Mouse (Mus musculus) kidney, adult 11 months (tissue): ENCODE results near the gene Slc30a7.

Source experiments
- DNase-seq: peaks from one replicate; pipeline ENCODE4 v3.0.0; 2022

The Slc30a7 gene

GRCm38 (mm10) chr3:116006978-116007940, at the start of gene Slc30a7, which contains the start of gene Extl2:
Slc30a7 (minus strand) TSS chr3:116007406.
Extl2 (plus strand) TSS chr3:116007462.
- DNase-seq: peak; percentile 76

DNA sequence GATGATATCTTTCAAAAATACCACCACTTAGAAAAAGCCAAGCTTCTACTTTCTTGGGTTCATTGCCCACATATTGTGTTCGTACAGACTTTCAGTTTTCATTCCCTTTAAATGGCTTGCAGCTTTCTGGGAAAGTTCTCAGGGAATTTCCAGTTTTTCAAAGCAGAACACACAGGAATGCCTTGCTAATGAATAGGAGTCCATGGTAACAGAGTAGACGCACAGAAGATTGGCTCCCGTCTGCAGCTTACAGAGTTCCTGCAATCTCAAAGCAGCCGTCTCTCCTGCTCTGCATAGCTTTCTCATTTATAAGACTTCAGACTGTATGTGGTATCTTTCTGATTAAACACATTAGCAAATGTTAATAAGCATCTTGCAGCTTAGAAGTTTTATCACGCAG, 39.8 kb upstream of the Slc30a7 start:
- DNase-seq: no peak

- no peak for DNase-seq
Measured at GRCm38 (mm10) chr3:116046000-116046399, 38.8 kb upstream of the Slc30a7 start.

DNA sequence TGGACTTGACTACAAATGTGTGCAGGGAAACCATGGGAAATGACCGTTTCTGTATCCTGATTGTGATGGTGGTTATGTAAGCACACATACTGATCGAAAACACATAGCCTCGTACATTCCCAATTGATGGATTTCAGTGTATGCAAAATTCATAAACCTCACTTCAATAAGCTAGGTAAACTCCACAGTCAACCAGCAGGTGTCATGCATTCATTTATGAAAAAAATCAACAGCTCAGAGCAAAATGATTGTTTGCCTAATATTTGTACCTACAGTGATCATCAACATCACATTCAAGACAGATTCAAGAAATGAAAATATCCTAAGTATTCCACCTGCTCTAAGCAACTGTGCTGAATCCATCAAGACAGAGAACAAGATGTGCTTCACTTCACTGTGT, 33.6 kb upstream of the Slc30a7 start:
- no peak for DNase-seq

- DNase-seq: no peak
Measured at GRCm38 (mm10) chr3:116033871-116034222, 26.6 kb upstream of the Slc30a7 start.

DNA sequence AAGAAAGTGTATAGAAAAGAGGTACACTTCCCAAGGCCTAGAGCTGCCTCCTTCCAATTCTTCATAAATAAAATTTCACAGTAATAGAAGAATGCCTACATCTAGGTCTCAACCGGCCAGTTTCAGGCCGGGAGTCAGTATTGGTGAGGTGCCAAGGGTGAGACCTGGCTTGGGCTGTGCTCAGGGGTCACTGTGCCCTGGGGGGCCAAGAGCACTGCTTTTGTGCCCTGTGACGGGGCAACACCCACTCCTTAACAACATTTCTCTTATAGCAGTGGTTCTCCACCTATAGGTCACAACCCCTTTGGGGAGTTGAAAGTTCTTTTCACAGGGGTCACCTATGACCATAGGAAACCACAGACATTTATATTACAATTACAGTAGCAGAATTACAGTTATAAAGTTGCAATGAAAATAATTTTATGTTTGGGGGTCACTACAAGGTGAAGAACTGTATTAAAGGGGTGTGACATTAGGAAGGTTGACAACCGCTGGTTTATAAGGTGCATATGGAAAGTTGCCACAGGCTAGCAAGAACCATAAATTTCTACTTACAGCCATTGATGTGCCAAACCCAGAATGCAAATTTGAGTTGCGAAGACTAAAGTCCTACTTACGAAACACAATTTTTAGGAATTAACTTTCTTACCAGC, 26.1 kb upstream of the Slc30a7 start:
- DNase-seq: no peak

- DNase-seq: no peak
Measured at GRCm38 (mm10) chr3:116030152-116030788, 23.1 kb upstream of the Slc30a7 start.

DNA sequence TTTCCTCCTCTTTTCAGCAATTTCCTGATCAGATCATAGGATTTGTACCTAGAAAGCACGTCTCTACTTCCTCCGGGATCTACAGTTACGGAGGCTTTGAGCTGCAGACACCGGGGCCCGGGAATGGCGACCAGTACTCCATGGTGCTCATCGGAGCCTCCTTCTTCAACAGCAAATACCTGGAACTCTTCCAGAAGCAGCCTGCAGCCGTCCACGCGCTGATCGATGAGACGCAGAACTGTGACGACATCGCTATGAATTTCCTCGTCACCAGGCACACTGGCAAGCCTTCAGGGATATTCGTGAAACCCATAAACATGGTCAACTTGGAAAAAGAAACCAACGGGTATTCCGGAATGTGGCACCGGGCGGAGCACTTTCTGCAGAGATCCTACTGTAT, 19.8 kb upstream of the Slc30a7 start:
- DNase-seq: no peak

DNA sequence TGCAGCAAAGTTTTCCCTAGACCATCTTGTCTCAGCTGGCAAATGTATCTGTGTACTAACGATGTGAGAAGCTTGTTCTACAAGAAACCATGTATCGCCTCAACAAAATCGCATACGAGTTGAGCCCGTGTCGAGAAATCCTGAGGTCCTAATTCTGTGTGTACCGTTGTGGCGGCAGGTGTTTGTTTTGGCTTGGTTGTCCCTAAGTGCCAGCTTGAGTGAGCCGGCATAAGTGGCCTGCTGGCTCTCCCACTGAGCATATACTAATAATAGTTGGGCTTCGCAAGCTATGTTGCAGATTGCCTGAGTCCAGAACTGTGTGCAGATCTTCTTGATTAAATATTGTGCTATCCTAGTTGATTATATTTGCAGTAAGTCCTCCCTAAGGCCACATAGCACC, 18.5 kb upstream of the Slc30a7 start:
- DNase-seq: no peak

DNA sequence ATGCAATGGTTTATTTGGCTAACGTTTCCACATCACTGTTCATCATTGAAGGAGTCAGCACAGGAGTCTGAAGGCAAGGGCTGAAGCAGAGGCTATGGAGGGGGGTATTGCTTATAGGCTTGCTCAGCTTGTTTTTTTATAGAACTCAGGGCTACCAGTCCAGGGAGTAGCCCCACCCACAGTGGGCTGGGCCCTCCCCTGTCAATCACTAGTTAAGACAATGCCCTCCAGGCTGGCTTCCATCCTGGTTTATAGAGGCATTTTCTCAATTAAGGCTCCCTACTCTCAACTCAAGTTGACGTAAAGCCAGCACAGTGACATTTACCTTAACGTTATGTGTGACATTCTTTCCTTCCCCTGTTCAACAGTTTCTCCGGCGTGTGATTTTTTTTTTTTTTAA, 17.5 kb upstream of the Slc30a7 start:
- no peak for DNase-seq

DNA sequence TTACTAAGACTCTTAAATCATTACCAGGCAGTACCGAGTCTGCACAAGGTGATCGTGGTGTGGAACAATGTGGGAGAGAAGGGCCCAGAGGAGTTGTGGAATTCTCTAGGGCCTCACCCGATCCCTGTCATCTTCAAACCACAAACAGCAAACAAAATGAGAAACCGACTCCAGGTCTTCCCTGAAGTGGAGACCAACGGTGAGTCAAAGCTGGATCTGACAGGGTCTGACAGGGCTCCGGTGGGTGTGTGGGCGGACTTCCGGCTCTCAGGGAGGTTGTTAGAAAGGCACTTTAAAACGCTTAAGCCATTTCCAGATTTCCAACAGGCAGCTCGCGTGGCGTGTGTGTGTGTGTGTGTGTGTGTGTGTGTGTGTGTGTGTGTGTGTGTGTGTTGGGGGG, 17.0 kb upstream of the Slc30a7 start:
- DNase-seq: no peak

DNA sequence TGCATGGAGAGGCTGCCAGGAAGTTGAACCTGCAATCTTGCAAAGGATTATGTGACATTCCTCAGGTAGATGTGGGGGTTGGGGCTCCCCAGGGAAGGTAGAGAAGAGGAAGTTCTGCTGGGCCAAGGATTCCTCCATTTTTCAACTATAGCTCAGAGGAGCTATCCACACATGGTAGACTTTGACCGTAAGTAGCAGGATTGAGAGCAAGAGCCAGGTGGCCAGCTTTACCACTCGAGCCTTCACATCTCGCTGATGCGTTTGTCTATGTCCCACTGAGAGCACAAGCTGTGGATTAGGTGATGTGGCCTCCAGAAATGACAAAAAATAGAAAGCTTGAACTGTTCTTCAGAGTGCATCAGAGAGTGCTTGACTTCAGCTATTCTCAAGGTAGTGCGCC, 11.9 kb upstream of the Slc30a7 start:
- no peak for DNase-seq

GRCm38 (mm10) chr3:116018606-116019005, 11.4 kb upstream of the Slc30a7 start:
- no peak for DNase-seq

DNA sequence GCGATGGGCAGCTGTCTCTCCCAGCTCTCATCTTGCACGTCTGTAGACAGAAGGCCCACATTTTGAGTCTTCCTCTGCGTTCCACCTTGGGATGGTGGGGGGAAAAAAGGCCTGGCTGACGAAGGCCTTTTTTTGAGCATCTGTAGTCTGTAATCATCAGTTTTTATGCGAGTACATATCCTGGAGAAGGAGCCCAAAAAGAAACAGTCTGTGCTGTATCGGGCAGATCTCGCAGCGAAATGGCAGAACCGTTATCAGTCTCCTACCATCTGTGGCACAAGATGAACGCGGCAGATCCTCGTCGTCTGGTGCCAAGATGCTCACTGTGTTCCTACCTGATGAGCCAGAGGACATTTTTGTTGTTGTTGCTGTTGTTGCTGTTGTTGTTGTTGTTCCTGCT, 8.9 kb upstream of the Slc30a7 start:
- DNase-seq: no peak

DNA sequence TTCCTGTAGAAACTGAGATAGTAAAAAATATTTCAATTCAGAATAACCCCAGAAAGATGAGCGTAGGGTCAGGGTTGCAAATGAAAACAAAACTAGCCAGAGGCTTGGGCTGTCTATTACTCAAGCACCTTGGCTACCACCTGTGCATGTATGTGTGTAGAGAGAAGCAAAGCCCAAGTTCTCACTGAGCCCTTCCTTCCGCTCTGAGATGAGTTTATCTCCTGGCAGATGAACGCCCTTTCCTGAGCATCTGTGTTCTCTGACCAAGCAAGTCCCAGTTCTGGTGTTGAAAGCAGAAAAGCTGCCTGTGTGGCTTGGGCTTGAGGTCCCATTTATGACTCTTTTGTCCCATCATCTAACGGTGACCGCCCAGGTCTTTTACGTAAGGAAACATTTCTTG, 7.7 kb upstream of the Slc30a7 start:
- DNase-seq: no peak

DNA sequence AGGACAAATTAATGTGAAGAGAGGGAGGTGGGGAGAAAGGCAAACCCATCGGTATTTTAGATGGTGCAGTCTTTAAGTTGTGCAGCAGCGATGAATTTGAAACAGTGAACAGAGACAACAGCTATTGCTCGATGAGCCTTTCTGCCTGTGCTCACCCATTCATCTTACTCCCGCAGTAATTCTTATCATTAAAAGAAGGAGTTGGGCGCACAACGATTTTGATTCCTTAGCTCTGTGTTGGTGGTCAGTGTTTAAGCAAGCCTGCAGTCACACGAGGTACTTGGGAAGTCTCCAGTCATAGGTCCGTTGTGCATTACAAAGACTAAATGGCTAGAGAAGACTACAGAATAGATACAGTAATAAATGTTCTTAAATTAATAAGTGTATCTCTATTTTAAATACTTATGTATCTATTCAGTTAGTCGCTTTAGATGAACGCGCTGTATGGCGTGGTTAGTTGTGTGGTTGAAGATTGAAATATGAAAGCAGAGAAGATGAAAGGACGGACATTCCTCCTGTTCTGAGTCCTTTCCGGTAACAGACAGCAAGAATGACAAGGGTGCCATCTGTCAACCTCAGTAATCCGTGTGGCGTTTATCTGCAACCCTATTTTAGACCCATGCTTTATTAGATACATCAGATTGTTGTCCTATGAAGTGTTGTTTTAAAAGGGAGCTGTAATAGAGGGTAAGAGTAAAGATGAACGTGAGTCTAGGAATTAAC, 2.6 kb upstream of the Slc30a7 start:
- DNase-seq: no peak

DNA sequence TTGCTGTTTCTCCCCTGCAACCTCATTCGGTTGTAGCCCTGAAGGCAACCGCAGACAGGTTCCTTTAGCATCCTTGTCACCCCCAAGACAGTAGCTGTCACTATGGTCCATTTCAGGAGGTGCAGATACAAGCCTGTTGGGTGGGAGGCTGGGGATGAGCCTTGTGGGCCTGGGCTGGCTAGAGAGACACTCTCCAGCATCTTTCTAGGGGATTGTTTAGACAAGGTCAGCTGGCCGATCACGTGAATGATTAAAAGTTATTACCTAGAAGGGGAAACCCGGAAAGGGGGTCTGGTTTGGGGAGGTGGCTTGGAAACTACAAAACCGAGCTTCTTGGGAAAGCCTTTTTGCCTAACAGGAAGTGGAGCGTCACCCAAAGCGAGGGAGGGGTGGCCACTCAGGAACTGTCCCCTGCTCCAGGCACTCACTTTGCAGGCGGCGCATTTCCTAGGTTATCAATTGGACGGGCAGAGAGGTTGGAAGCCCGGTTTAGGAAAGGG, 785 bp upstream of the Slc30a7 start:
- DNase-seq: peak; percentile 86

DNA sequence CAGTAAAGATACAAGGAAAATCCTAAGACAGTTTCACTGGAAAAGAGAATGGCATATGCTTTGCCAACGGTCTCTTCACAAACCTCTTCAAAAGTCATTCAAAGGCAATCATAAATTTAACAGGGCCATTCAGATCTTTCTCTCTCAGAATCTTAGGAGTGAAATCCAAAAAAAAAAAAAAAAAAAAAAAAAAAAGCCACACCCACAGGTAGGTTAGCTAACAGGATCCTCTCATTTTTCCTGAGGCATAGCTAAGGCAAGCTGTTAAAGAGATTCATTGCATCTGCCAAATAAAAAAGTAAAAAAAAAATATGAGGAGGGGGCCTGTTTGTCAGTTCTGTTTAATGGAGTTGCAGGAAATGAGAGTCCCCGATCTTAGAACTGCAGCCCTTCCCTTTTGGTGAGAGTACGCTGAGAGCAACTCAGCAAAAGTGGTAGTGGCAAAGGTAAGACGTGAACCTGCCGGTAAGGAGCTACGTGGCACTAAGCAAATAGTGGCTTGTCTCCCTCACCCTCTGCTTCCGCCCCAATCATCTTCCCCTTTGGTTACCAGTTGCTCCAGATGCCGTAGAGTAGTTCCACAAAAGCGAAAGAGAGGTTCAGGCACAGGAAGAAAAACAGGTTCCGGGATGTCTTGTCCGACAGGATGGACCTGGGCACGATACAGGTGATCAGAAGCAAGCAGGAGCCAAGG, 775 bp downstream of the Slc30a7 start:
- DNase-seq: no peak

DNA sequence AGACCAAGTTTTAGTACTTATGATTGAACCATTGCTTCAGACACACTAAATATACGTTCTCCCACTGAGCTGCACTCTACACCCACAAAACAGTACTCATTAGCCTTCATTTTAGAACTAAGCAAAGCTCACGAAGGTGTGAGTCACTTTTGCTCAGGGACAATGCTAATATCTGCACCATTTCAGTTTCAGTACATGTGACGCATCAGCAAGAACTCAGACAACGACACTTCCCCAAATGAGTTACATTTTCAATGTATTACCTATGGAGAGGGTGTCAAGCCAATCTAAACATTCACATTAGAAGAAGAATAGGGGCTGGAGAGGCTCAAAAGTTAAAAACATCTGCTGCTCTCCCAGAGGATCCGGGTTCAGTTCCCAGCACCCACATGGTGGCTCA, 10.3 kb downstream of the Slc30a7 start:
- DNase-seq: no peak

- DNase-seq: no peak
Measured at GRCm38 (mm10) chr3:115993025-115993424, 14.2 kb downstream of the Slc30a7 start.

DNA sequence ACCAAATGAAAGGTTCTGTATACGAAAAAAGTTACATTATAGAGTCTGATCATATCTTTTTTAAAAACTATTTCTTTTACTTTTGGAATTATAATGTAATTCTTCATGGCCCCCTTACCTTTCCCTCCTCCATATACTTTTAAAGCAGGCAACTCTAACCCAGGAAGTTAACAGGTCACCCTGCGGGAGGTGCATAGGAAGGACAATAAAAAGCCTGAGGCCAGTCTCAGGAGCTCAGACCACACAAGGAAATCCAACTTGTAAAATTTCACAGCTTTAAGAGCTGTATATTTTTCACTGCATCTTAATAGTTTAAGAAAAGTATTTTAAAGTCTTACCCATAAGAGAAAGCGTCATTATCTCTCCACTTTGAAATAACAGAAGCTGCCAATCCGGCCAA, 14.6 kb downstream of the Slc30a7 start:
- DNase-seq: no peak

DNA sequence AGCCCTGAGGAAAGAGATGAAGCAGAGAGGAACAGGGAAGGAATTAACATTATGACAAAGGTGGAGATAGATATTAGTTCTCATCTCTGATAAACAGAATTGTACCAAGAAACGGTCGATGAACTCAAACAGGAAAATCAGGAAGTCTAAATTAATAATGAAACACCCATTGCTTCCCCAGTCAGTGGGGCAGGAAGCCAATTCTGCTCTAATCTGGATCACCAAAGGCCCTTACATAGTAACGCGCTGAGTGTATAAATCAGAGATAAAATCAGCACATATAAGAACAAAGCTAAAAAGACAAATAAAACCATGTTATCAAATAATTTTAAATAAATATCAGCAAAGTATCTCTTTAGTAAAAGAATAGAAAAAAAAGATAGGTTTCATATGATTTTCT, 15.1 kb downstream of the Slc30a7 start:
- no peak for DNase-seq
